Mouse (Mus musculus) midbrain, postnatal 0 days (tissue): ENCODE measurements around the gene Srsf4. TPM values are rescaled to one million over a fixed set of nuclear protein-coding genes. Genes with fewer than 3 reads are reported as not detected.

Experiments used
- ATAC-seq: fragments of 200-750 bp; cut with Nextera tagmentation; 2 replicates; pipeline ENCODE4 v1.8.0; 2017; ENCODE audit warnings: moderate number of reproducible peaks, mild to moderate bottlenecking, moderate TSS enrichment, moderate library complexity; ENCODE audit not compliant: low FRiP score
- DNase-seq: peaks from one replicate; pipeline ENCODE4 v3.0.0-alpha.2; 2015; ENCODE audit warnings: low spot score
- H3K27ac ChIP-seq: fragments of 300-500 bp; sonication (generic); 2 replicates; pipeline ENCODE4 v1.5.1; 2014; ENCODE audit warnings: low read depth, mild to moderate bottlenecking, low read length, mixed read lengths
- H3K27me3 ChIP-seq: fragments of 300-500 bp; sonication (generic); 2 replicates; pipeline ENCODE4 v1.6.1; 2014; ENCODE audit warnings: low read length, control low read depth, mixed read lengths; ENCODE audit not compliant: insufficient read depth
- H3K36me3 ChIP-seq: fragments of 300-500 bp; sonication (generic); 2 replicates; pipeline ENCODE4 v1.6.1; 2014; ENCODE audit warnings: low read length, control low read depth, mixed read lengths; ENCODE audit not compliant: insufficient read depth
- H3K4me1 ChIP-seq: fragments of 300-500 bp; sonication (generic); 2 replicates; pipeline ENCODE4 v1.6.1; 2014; ENCODE audit warnings: mild to moderate bottlenecking, control low read depth, antibody characterized with exemption, low read length, mixed read lengths; ENCODE audit not compliant: insufficient read depth
- H3K4me2 ChIP-seq: fragments of 300-500 bp; sonication (generic); 2 replicates; pipeline ENCODE4 v1.6.1; 2014; ENCODE audit warnings: low read depth, mild to moderate bottlenecking, low read length, mixed read lengths; ENCODE audit not compliant: poor library complexity, severe bottlenecking
- H3K4me3 ChIP-seq: fragments of 300-500 bp; sonication (generic); 2 replicates; pipeline ENCODE4 v1.5.1; 2014; ENCODE audit warnings: low read depth, mild to moderate bottlenecking, low read length, moderate library complexity
- H3K9ac ChIP-seq: fragments of 300-500 bp; sonication (generic); replicated peaks from 2 replicates; pipeline ENCODE4 v1.6.1; 2014; ENCODE audit warnings: mild to moderate bottlenecking, low read length, moderate library complexity, mixed read lengths; ENCODE audit not compliant: poor library complexity, severe bottlenecking
- H3K9me3 ChIP-seq: fragments of 300-500 bp; sonication (generic); 2 replicates; pipeline ENCODE4 v1.6.1; 2016; ENCODE audit warnings: low read length, control low read depth
- CTCF ChIP-seq: IDR thresholded peaks from 2 replicates; pipeline ENCODE4 v1.5.1; 2016; ENCODE audit warnings: antibody characterized with exemption, mild to moderate bottlenecking
- WGBS: fragments of 180-500 bp; shearing (Covaris S2); extraction: QIAGEN DNeasy Blood & Tissue Kit; methylation state at CpG from one replicate; pipeline ENCODE4 v1.1.7; 2014; 5-methylcytosine and 5-hydroxymethylcytosine counted together
- polyA plus RNA-seq: library from polyadenylated mRNA; unstranded; fragments of >200 nt; fragmentation: Nextera tagmentation; extraction: Ambion mirVana; gene quantifications from 2 replicates; pipeline ENCODE4 v1.2.1, GENCODE M21; 2015
- total RNA-seq: library from RNA; depleted of rRNA; stranded (reverse); fragments of >200 nt; gene quantifications from 2 replicates; pipeline ENCODE4 v1.2.3, GENCODE M21; 2014; rRNA removed

Gene Srsf4
- total and polyA plus RNA-seq, 2 experiments from 2014 or later, result 29.3 to 82.6 TPM

- H3K4me1 ChIP-seq, result no peaks in the 10 kb centered on the region
- ATAC-seq (no peak), DNase-seq (no peak)
- no peak overlapping the region for H3K9ac ChIP-seq
- H3K27ac ChIP-seq, result no peak overlapping the region
- H3K4me2 ChIP-seq, result no peak overlapping the region
- H3K36me3 ChIP-seq, result no peaks in the 10 kb centered on the region
- no peak overlapping the region for H3K4me3 ChIP-seq
- WGBS, result 94% methylated on average over 11 of the region's 11 CpGs
- TF ChIP-seq CTCF, result no peak
- H3K27me3 ChIP-seq, result no peaks in the 10 kb centered on the region
- H3K9me3 ChIP-seq, result no peaks in the 10 kb centered on the region
Measured at GRCm38 (mm10) chr4:131947848-131948247, 74.4 kb downstream of the Srsf4 start.

- H3K4me1 ChIP-seq, result no peaks in the 10 kb centered on the region
- H3K9me3 ChIP-seq, result no peaks in the 10 kb centered on the region
- no peak overlapping the region for H3K4me3 ChIP-seq
- H3K27ac ChIP-seq, result no peak overlapping the region
- no peak for DNase-seq
- H3K9ac ChIP-seq, result no peak overlapping the region
- H3K36me3 ChIP-seq, result peaks cover 7% of the 10 kb centered on the region; the same call in 1 of the 2 replicates
- ATAC-seq, result no peak
- 26% methylated on average over 5 of the region's 5 CpGs for WGBS
- no peaks in the 10 kb centered on the region for H3K27me3 ChIP-seq
- no peak for TF ChIP-seq CTCF
- no peak overlapping the region for H3K4me2 ChIP-seq
Measured at GRCm38 (mm10) chr4:131949903-131950302, 76.5 kb downstream of the Srsf4 start.

GRCm38 (mm10) chr4:131950657-131951056 is 77.2 kb downstream of the Srsf4 start:
- H3K4me2 ChIP-seq, result no peak overlapping the region
- WGBS, result 29% methylated on average over 8 of the region's 8 CpGs
- no peak for TF ChIP-seq CTCF
- no peaks in the 10 kb centered on the region for H3K9me3 ChIP-seq
- H3K4me1 ChIP-seq, result no peaks in the 10 kb centered on the region
- no peak overlapping the region for H3K27ac ChIP-seq
- peaks cover 8% of the 10 kb centered on the region; the same call in 1 of the 2 replicates for H3K36me3 ChIP-seq
- H3K9ac ChIP-seq, result no peak overlapping the region
- ATAC-seq (no peak), DNase-seq (no peak)
- H3K27me3 ChIP-seq, result no peaks in the 10 kb centered on the region
- H3K4me3 ChIP-seq, result no peak overlapping the region

Other genes starting within 250 kb of the Srsf4 start
- 34.2 and 37.0 TPM in 2 replicates for gene Ptpru, start 35.3 kb upstream of the Srsf4 start, total RNA-seq
- 22.2 and 22.8 TPM in 2 replicates for gene Ptpru, start 35.3 kb upstream of the Srsf4 start, polyA plus RNA-seq
- gene Mecr, start 30.1 kb upstream of the Srsf4 start, total RNA-seq, result 24.5 and 28.7 TPM in 2 replicates
- 30.4 and 31.7 TPM in 2 replicates for gene Mecr, start 30.1 kb upstream of the Srsf4 start, polyA plus RNA-seq
- 1.0 and 4.3 TPM in 2 replicates for gene Tmem200b, start 48.2 kb downstream of the Srsf4 start, total RNA-seq
- 0.22 and 0.28 TPM in 2 replicates for gene Tmem200b, start 48.2 kb downstream of the Srsf4 start, polyA plus RNA-seq
- 0.05 TPM in 1 of 2 replicates, not detected in the other for gene Gm10300, start 201.1 kb downstream of the Srsf4 start, total RNA-seq
- gene Gm10300, start 201.1 kb downstream of the Srsf4 start, polyA plus RNA-seq, result 0.06 TPM in 1 of 2 replicates, not detected in the other
- gene Epb41, start 201.7 kb downstream of the Srsf4 start, total RNA-seq, result 70.4 and 77.1 TPM in 2 replicates
- 29.4 and 29.9 TPM in 2 replicates for gene Epb41, start 201.7 kb downstream of the Srsf4 start, polyA plus RNA-seq